Mouse (Mus musculus): ENCODE results near the gene Cfap61.
A peak's percentile ranks its signal among the peaks of the same experiment; 100 is the strongest.

Cfap61 gene

GRCm38 (mm10) chr2:145950239-145950638 lies 15.7 kb downstream of the Cfap61 start:
- no peak for DNase-seq

GRCm38 (mm10) chr2:145952726-145953125 lies 18.1 kb downstream of the Cfap61 start:
- DNase-seq = no peak

GRCm38 (mm10) chr2:145955844-145956243 lies 21.3 kb downstream of the Cfap61 start:
- DNase-seq = no peak

GRCm38 (mm10) chr2:145956318-145956717 lies 21.7 kb downstream of the Cfap61 start:
- no peak for DNase-seq

- DNase-seq = peak in 1 of 2 experiments; percentile 21
Measured at GRCm38 (mm10) chr2:145957450-145957849, 22.9 kb downstream of the Cfap61 start.

- no peak for DNase-seq
Measured at GRCm38 (mm10) chr2:145958097-145958496, 23.5 kb downstream of the Cfap61 start.

GRCm38 (mm10) chr2:145958551-145958950 lies 24.0 kb downstream of the Cfap61 start:
- no peak for DNase-seq

- no peak for DNase-seq
Measured at GRCm38 (mm10) chr2:145961861-145962260, 27.3 kb downstream of the Cfap61 start.

- no peak for DNase-seq
Measured at GRCm38 (mm10) chr2:145970751-145971150, 36.2 kb downstream of the Cfap61 start.

GRCm38 (mm10) chr2:145971237-145972010 lies 36.8 kb downstream of the Cfap61 start:
- no peak for DNase-seq

GRCm38 (mm10) chr2:145972571-145972970 lies 38.0 kb downstream of the Cfap61 start:
- no peak for DNase-seq

GRCm38 (mm10) chr2:145979616-145980015 lies 45.0 kb downstream of the Cfap61 start:
- no peak for DNase-seq

- no peak for DNase-seq
Measured at GRCm38 (mm10) chr2:145980881-145981280, 46.3 kb downstream of the Cfap61 start.

GRCm38 (mm10) chr2:145981699-145982112 lies 47.1 kb downstream of the Cfap61 start:
- no peak for DNase-seq

GRCm38 (mm10) chr2:145982317-145983045 lies 47.9 kb downstream of the Cfap61 start:
- DNase-seq = no peak

- no peak for DNase-seq
Measured at GRCm38 (mm10) chr2:145987757-145988156, 53.2 kb downstream of the Cfap61 start.

- DNase-seq = no peak
Measured at GRCm38 (mm10) chr2:145990446-145990845, 55.9 kb downstream of the Cfap61 start.

- DNase-seq = no peak
Measured at GRCm38 (mm10) chr2:145996472-145996871, 61.9 kb downstream of the Cfap61 start.

- no peak for DNase-seq
Measured at GRCm38 (mm10) chr2:145997956-145998525, 63.5 kb downstream of the Cfap61 start.

GRCm38 (mm10) chr2:146008801-146009200 lies 74.2 kb downstream of the Cfap61 start:
- no peak for DNase-seq

- no peak for DNase-seq
Measured at GRCm38 (mm10) chr2:146009596-146010349, 75.2 kb downstream of the Cfap61 start.

- DNase-seq = no peak
Measured at GRCm38 (mm10) chr2:146010816-146011215, 76.2 kb downstream of the Cfap61 start.

All from kidney, postnatal 4 days (tissue).